Mouse (Mus musculus) liver, embryonic 16.5 days (tissue): ENCODE data around the gene Ngly1. TPM values are rescaled to one million over a fixed set of nuclear protein-coding genes. Genes with fewer than 3 reads are reported as not detected.
A peak's percentile ranks its signal among the peaks of the same experiment; 100 is the strongest.

Experiments
- ATAC-seq: fragments of 200-750 bp; cut with Nextera tagmentation; 2 replicates; pipeline ENCODE4 v1.8.0; 2017; ENCODE audit warnings: low read depth, mild to moderate bottlenecking, moderate number of reproducible peaks, moderate library complexity
- H3K27ac ChIP-seq: fragments of 300-500 bp; sonication (generic); 2 replicates; pipeline ENCODE4 v1.5.1; 2014; ENCODE audit warnings: mild to moderate bottlenecking, low read length
- H3K27me3 ChIP-seq: fragments of 300-500 bp; sonication (generic); 2 replicates; pipeline ENCODE4 v1.6.1; 2014; ENCODE audit warnings: low read depth, low read length, mixed read lengths; ENCODE audit not compliant: control insufficient read depth, insufficient read depth
- H3K36me3 ChIP-seq: fragments of 300-500 bp; sonication (generic); 2 replicates; pipeline ENCODE4 v1.6.1; 2014; ENCODE audit warnings: mild to moderate bottlenecking; ENCODE audit not compliant: control insufficient read depth, insufficient read depth
- H3K4me1 ChIP-seq: fragments of 300-500 bp; sonication (generic); 2 replicates; pipeline ENCODE4 v1.6.1; 2014; ENCODE audit warnings: low read depth, low read length, mixed read lengths; ENCODE audit not compliant: control insufficient read depth
- H3K4me2 ChIP-seq: fragments of 300-500 bp; sonication (generic); 2 replicates; pipeline ENCODE4 v1.6.1; 2014; ENCODE audit warnings: low read depth, low read length, mixed read lengths
- H3K4me3 ChIP-seq: fragments of 300-500 bp; sonication (generic); 2 replicates; pipeline ENCODE4 v1.5.1; 2014; ENCODE audit warnings: low read depth, mild to moderate bottlenecking, low read length
- H3K9ac ChIP-seq: fragments of 300-500 bp; sonication (generic); 2 replicates; pipeline ENCODE4 v1.6.1; 2014; ENCODE audit warnings: low read depth, low read length
- H3K9me3 ChIP-seq: fragments of 300-500 bp; sonication (generic); replicated peaks from 2 replicates; pipeline ENCODE4 v1.6.1; 2016; ENCODE audit warnings: low read length; ENCODE audit not compliant: control insufficient read depth
- WGBS: fragments of 180-500 bp; shearing (Covaris S2); extraction: QIAGEN DNeasy Blood & Tissue Kit; methylation state at CpG from one replicate; pipeline ENCODE4 v1.1.7; 2014; ENCODE audit not compliant: insufficient replicate concordance; 5-methylcytosine and 5-hydroxymethylcytosine counted together
- polyA plus RNA-seq: library from polyadenylated mRNA; unstranded; fragments of >200 nt; fragmentation: Nextera tagmentation; extraction: Ambion mirVana; gene quantifications from 2 replicates; pipeline ENCODE4 v1.2.1, GENCODE M21; 2015

Ngly1 gene
- polyA plus RNA-seq, 1 experiment from 2014 or later, result 17.8 TPM

DNA sequence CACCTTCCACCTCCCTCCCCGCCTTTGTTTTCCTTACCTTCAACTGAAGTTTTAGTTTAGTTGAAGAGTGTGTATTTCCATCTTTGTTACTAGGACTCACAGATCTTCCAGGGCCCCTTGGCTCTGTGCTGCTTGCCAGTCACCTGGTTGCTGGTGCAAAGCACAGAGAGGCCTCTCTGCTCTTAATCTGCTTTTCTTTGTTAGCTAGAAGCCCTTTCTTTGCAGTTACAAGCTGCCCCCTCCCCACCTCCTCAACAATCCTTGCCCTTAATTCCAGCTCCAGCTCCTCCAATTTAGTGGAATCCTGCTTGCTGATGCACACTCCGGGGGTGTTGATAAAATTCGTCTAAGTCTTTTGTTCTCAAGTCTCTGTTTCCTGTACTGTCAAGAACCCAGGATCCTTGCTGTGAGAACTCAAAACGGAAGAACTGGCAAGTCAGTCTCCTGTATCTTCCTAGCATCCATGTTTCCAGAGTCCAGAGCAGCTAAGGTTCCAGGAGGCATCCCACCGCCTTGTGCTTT is 79.9 kb downstream of the Ngly1 start:
- Histone ChIP-seq H3K4me3 (no peak overlapping the region), H3K9ac (no peak overlapping the region), H3K9me3 (no peaks in the 10 kb centered on the region), H3K4me2 (no peak overlapping the region), H3K27me3 (no peaks in the 10 kb centered on the region), H3K36me3 (no peaks in the 10 kb centered on the region), H3K4me1 (no peaks in the 10 kb centered on the region), H3K27ac (no peak overlapping the region)
- no peak for ATAC-seq
- WGBS, result 48% methylated on average over 5 of the region's 5 CpGs

DNA sequence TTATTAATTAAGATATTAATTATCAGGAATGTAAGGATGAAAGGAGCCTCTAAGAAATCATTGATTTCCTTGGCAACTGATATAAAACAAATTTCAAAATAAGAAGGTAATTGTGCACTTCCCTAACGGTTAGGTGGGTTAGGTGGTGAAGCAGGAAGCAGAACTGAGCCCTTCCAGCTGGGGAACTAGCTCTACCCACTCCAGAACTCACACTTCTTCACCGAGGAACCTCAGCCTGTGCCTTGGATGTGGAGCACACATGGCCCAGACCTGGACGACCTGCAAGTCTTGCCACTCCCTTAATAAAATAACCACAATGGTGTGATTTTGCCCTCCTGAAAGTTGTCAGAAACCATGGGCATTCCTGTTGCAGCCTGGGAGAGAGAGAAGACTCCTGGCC is 80.7 kb downstream of the Ngly1 start:
- no peaks in the 10 kb centered on the region for H3K9me3 ChIP-seq
- no peak overlapping the region for H3K27ac ChIP-seq
- no peaks in the 10 kb centered on the region for H3K4me1 ChIP-seq
- H3K4me2 ChIP-seq, result no peak overlapping the region
- WGBS, result 40% methylated on average over 3 of the region's 3 CpGs
- no peak overlapping the region for H3K9ac ChIP-seq
- H3K4me3 ChIP-seq, result no peak overlapping the region
- no peak for ATAC-seq
- no peaks in the 10 kb centered on the region for H3K36me3 ChIP-seq
- H3K27me3 ChIP-seq, result no peaks in the 10 kb centered on the region

DNA sequence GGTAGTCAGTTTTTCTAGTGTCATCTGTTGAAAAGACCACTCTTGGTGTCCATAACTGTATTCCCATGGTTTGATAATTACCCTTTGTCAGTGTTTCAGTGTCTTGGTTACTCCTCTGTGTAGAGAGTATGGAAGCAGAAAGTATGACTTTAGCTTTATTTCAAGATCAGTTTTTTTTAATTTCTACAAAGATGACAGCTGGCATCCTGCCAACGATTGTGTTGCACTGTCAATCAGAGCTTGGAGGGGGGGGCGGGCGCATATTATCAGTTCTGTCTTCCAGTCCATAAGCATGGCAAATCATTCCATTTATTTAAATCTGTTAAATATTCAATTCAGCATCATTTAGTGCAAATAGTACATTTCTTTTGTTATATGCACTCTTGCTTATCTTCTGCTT is 85.2 kb downstream of the Ngly1 start:
- Histone ChIP-seq H3K27me3 (no peaks in the 10 kb centered on the region), H3K36me3 (no peaks in the 10 kb centered on the region), H3K4me2 (no peak overlapping the region), H3K27ac (no peak overlapping the region), H3K4me3 (no peak overlapping the region), H3K9ac (no peak overlapping the region), H3K9me3 (no peaks in the 10 kb centered on the region), H3K4me1 (peaks cover 7% of the 10 kb centered on the region; the same call in 1 of the 2 replicates)
- WGBS, result 62% methylated on average over 3 of the region's 3 CpGs
- no peak for ATAC-seq

DNA sequence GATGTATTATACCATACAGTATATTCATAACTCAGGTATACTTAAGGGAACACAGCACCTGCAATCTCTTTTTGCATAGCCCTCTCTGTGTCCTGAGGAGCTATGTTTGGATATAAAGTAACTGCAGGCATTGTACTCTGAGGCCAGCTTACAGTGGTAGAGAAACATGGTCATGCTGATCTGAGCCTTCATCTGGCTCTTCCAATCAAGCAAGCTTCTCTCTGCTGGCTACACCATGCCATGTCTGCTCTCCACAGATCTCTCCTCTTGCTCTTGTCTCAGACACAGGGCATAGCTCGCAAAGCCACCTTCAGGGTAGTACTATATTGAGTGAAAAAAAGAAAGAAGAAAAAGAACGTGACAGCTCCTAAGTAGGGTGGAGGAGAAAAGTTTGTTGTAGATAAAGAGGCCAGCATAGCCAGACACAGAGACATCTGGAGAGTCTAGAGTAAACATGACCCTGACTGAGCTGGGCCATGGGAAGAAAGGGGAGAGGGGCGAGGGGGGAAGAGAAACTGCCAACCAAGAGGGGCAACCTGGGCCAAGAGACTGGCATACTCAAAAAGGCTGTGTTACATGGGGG is 86.8 kb downstream of the Ngly1 start:
- Histone ChIP-seq H3K4me1 (peaks cover 7% of the 10 kb centered on the region; the same call in 1 of the 2 replicates), H3K4me2 (peak overlapping the region; percentile 18; the same call in 1 of the 2 replicates), H3K27me3 (no peaks in the 10 kb centered on the region), H3K27ac (peak overlapping the region; percentile 34; the same call in 1 of the 2 replicates), H3K36me3 (no peaks in the 10 kb centered on the region), H3K9ac (no peak overlapping the region), H3K4me3 (no peak overlapping the region), H3K9me3 (no peaks in the 10 kb centered on the region)
- peak; percentile 68 for ATAC-seq
- 29% methylated on average over 3 of the region's 3 CpGs for WGBS

DNA sequence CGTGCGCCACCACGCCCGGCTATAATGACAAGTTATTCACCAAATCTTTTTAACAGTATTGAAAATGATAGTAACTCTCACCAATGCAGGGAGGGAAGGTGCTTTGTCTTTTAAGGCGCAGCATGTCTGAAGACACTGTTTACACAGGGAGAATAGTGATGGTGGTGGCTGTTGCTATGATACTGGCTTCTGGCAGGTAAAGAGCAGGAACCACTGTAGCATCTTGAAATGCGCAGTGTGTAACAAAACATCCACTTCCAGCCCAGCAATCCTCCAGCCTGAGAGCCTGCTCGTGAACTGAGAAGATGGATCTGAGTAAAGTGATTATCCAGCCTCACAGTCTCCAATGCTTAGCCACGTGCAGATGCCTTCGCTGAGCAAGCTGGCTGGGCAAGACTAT is 98.4 kb downstream of the Ngly1 start:
- ATAC-seq, result no peak
- Histone ChIP-seq H3K27me3 (no peaks in the 10 kb centered on the region), H3K4me2 (no peak overlapping the region), H3K27ac (no peak overlapping the region), H3K4me1 (no peaks in the 10 kb centered on the region), H3K9ac (no peak overlapping the region), H3K9me3 (no peaks in the 10 kb centered on the region), H3K4me3 (no peak overlapping the region), H3K36me3 (no peaks in the 10 kb centered on the region)
- WGBS, result 70% methylated on average over 9 of the region's 9 CpGs

DNA sequence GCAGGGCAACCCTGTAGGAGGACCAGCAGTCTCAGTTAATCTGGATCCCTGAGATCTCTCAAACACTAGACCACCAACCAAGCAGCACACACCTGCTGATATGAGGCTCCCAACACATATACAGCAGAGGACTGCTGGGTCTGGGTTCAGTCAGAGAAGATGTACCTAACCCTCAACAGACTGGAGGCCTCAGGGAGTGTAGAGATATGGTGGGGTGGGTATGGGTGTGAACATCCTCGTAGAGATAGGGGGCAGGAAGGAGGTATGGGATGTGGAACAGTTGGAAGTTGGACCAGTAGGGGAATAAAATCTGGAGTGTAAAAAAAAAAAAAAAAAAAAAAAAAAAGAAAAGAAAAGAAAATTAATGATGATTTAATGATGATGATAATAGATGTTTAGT is 110.6 kb downstream of the Ngly1 start:
- Histone ChIP-seq H3K36me3 (no peaks in the 10 kb centered on the region), H3K9ac (no peak overlapping the region), H3K4me2 (0 out of 2 replicates have a peak overlapping the region, but pooled peaks have one; percentile 2), H3K27ac (no peak overlapping the region), H3K27me3 (no peaks in the 10 kb centered on the region), H3K4me1 (peaks cover 17% of the 10 kb centered on the region), H3K4me3 (no peak overlapping the region), H3K9me3 (no peaks in the 10 kb centered on the region)
- 25% methylated on average over 1 of the region's 1 CpGs for WGBS
- ATAC-seq, result peak; percentile 78

Other genes with a start within 250 kb of the Ngly1 start
- gene Oxsm, start 528 bp downstream of the Ngly1 start, polyA plus RNA-seq, result 2.6 and 2.8 TPM in 2 replicates
- 12.5 and 13.6 TPM in 2 replicates for gene Top2b, start 115.9 kb downstream of the Ngly1 start, polyA plus RNA-seq